Mouse (Mus musculus) liver, embryonic 14.5 days (tissue): ENCODE results near the gene Matn3.

ENCODE experiments used
- CTCF ChIP-seq: IDR thresholded peaks from 2 replicates; pipeline ENCODE4 v1.5.1; 2016; ENCODE audit warnings: antibody characterized with exemption, low read depth, control low read depth
- EP300 ChIP-seq: IDR thresholded peaks from 2 replicates; pipeline ENCODE4 v1.6.1; 2016; ENCODE audit warnings: antibody characterized with exemption, low read depth

DNA sequence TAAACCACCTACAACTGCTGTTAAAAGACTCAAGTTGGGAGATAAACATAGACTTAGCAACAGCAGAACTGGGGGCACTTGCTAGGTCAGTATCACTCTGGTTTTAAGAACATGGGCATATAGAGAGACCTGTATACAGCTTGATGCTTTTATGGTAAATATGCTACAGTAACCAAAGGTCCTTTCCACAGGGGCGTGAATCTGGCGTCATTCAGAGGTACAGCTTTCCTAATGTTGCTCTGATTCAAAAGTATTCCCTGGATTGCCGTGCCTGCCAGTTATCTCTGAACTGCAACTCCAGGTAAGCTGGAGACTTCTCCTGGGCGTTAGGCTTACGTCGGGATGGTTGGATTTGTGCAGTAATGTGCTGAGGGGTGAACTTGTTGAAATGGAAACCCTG lies 60.1 kb downstream of the Matn3 start:
- TF ChIP-seq CTCF = no peak
- no peak for TF ChIP-seq EP300
